Mouse (Mus musculus) brain, embryonic 14.5 days (tissue): ENCODE data around the gene Gm21981. TPM values are rescaled to one million over a fixed set of nuclear protein-coding genes. Genes with fewer than 3 reads are reported as not detected.
"Not testable (repeated sequence)": the region's sequence is repeated elsewhere in the genome, so short reads cannot be mapped to it uniquely, and the experiment has no call there.

Source experiments
- DNase-seq: peaks from one replicate; pipeline ENCODE4 v3.0.0-alpha.2; 2011; ENCODE audit warnings: low read depth
- CTCF ChIP-seq: fragments of 200-500 bp; IDR thresholded peaks from 2 replicates; pipeline ENCODE4 v1.5.1; 2012; ENCODE audit warnings: inconsistent platforms, mild to moderate bottlenecking, moderate library complexity, borderline replicate concordance; ENCODE audit not compliant: insufficient read depth, insufficient read length; ENCODE audit errors: extremely low read depth
- POLR2A ChIP-seq: fragments of 200-500 bp; IDR thresholded peaks from 2 replicates; pipeline ENCODE4 v1.6.1; 2012; ENCODE audit warnings: mild to moderate bottlenecking, inconsistent platforms, borderline replicate concordance; ENCODE audit not compliant: poor library complexity, insufficient read depth, insufficient read length, severe bottlenecking; ENCODE audit errors: extremely low read depth
- polyA plus RNA-seq: library from polyadenylated mRNA; depleted of rRNA; stranded (reverse); fragments of >200 nt; gene quantifications from 2 replicates; pipeline ENCODE4 v1.2.3, GENCODE M21; 2012

Gm21981 gene
- polyA plus RNA-seq, 1 experiment = 5.1 TPM

DNA sequence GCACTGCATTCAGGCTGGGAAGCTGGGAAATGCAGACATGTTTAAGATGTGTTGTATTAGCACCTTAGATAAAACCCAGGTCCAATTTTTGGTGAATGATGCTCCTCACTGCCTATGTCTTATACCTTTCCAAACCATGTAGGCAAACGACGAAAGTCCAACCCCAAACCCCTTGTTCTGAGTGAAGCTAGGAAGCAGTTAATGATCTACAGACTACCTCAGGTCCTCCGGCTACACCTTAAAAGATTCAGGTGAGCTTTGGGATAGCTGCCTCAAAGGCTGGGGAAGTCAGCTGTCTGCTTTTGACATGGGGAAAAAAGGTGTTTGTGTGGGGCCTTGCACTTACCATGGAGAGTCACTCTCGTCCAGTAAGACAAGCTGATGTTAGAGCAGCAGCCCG lies 15.6 kb downstream of the Gm21981 start:
- no peak for DNase-seq
- TF ChIP-seq CTCF (no peak), POLR2A (no peak)

DNA sequence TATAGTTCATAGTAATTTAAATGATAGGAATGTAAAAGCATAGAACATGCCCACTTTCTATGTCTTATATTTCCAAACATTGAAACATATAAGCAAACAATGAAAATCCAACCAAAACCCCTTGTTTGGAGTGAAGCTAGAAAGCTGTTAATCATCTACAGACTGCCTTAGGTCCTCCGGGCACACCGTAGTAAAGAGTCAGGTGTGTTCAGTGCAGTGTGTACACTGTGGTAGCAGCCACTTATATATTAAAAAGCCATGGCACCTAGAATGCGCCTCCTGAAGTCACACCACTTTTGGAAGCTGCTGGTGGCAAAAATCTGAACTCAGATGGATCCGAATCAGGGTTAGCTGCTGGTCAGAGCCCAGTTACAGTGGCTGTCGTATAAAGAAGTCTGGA lies 16.0 kb downstream of the Gm21981 start:
- no peak for DNase-seq
- TF ChIP-seq CTCF = no peak
- TF ChIP-seq POLR2A = no peak

DNA sequence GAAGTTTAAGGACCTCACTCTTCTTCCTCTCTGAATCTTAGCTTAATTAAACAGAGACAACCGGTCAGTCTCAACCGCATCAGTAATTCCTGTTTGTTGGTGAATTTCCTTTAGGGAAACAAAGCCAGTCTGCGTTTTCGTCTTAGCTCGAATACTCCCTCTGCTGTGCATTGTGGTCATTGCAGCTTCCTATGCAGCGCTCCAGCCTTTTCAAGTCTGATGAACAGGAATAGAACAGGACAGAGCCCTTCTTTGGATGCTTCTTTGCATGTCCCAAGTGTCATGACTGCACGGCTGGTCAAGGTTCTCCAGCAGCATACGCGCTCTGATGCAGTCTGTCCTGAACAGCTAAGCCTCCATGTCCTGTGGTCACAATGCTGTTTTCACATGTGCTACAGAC lies 17.7 kb downstream of the Gm21981 start:
- TF ChIP-seq POLR2A (no peak), CTCF (peak; percentile 80)

DNA sequence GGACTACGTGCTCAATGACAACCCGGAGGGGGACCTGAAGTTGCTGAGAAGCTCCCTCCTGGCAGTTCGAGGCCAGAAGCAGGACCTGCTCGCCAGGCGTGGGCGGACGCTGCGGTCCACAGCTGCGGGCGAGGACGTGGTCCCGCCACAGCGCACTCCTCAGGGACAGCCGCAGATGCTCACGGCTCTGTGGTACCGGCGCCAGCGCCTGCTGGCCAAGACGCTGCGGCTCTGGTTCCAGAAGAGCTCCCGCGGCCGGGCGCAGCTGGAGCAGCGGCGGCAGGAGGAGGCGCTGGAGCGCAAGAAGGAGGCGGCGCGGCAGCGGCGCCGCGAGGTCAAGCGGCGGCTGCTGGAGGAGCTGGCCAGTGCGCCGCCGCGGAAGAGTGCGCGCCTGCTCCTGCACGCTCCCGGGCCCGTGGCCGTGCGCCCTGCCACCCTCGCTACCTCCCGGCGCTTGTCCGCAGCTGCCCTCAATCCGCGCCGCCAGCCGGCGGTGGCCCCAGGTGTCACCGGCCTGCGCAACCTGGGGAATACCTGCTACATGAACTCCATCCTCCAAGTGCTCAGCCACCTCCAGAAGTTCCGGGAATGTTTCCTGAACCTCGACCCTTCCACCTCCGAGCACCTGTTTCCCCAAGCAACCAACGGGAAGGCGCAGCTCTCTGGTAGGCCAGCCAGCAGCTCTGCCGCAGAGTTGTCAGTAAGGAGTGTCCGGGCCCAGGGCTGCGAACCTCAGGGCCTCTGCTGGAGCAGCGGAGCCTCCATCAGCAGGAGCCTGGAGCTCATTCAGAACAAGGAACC lies 21.7 kb downstream of the Gm21981 start:
- TF ChIP-seq CTCF = no peak
- TF ChIP-seq POLR2A = no peak
- DNase-seq = peak; percentile 70

More for the DNA sequence above, 17.7 kb downstream of the Gm21981 start:
- DNase-seq = peak; percentile 88

DNA sequence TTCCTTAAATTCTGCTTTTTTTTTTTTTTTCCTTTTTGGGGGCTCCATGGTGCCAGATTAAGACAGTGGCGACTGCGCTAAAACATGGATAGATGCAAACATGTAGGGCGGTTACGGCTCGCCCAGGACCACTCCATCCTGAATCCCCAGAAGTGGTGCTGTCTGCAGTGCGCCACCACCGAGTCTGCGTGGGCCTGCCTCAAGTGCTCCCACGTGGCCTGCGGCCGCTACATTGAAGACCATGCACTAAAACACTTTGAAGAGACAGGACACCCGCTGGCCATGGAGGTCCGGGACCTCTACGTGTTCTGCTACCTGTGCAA lies 22.3 kb downstream of the Gm21981 start:
- DNase-seq = no peak
- TF ChIP-seq CTCF = no peak
- no peak for TF ChIP-seq POLR2A

DNA sequence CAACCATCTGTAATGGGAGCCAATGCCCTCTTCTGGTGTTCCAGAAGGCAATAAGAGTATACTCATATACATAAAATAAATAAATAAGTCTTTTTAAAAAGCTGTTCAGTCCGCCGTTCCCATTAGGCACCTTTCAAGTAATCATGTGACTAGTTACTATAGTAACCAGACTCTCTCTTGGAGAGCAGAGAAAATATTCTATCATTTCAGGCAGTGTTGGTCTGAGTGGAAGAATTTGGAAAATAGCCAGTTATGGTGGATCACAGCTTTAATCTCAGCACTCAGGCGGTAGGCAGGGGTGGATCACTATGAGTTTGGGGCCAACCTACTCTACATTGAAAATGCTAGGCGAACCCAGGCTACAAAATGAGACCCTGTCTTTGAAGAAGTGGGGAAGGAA lies 25.1 kb downstream of the Gm21981 start:
- no peak for TF ChIP-seq POLR2A
- TF ChIP-seq CTCF = no peak
- peak; percentile 62 for DNase-seq

DNA sequence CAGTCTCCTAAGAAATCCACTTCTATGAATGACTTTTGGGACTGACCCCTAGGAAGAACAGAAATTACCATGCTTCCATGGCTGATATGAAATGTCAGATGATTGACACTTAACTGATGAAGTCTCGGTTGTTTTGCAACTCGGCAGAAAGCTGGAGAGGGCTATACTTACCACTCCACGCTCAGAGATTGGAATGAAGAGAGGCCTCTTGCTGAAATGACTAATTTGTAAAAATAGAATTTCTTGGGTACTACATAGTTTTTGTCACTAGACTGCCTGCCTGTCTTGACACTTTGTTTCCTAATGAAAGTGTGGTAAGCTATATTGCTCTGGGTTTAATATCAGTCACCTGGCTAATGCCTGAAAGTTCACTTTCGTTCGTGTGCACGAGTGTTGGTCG lies 29.8 kb downstream of the Gm21981 start:
- DNase-seq = no peak
- TF ChIP-seq CTCF = no peak
- no peak for TF ChIP-seq POLR2A

DNA sequence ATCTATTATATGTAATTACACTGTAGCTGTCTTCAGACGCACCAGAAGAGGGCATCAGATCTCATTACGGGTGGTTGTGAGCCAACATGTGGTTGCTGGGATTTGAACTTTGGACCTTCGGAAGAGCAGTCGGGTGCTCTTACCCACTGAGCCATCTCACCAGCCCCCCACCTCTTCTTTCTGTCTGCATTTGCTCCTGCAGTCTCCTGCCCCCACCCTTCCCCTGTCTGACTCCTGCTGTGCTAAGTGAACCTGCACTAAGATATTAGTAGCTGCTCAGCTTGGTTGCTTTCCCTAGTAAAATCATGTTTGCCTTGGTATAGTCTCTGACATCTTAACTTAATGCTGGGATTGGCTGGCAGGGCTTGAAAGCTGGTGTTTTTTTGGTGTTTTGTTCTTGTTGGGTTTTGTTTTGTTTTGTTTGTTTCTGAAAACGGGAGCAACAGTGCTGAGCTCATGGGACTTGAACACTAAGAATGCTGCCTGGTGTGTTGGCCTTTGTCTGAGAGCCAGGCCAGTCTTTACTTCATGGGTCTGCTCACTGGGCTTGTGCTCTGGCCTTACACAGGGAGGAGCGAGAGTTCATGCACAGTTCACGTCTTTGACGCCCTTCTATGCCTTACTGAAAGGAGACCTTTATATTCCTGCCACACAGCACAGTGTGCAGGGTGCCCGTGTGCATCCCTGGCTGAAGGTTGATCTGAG lies 31.1 kb downstream of the Gm21981 start:
- TF ChIP-seq CTCF (no peak), POLR2A (no peak)
- peak; percentile 59 for DNase-seq

DNA sequence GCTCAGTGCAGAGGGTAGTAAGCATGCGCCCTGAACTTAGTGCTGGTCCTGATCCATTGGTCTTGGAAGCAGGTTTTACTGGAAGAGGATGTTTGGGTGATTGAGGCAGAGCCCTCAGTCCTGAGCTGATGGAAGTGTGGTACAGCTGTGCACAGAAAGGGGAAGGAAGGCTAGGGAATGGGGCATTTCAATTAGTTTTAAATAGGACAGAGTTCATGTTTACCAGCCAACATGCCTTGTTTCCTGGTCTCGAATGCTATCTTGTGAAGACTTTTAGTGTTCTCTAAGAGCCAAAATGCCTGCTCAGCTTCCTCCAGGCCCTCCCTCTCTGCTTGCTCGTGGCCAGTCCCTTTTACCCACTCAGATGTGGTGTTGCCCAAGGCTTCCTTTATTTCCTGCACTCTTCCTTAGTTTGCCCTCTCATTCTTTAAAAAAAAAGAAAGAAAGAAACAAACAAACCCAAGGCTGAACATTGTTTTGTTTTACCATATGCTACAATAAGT lies 35.5 kb downstream of the Gm21981 start:
- TF ChIP-seq POLR2A (no peak), CTCF (no peak)
- no peak for DNase-seq

DNA sequence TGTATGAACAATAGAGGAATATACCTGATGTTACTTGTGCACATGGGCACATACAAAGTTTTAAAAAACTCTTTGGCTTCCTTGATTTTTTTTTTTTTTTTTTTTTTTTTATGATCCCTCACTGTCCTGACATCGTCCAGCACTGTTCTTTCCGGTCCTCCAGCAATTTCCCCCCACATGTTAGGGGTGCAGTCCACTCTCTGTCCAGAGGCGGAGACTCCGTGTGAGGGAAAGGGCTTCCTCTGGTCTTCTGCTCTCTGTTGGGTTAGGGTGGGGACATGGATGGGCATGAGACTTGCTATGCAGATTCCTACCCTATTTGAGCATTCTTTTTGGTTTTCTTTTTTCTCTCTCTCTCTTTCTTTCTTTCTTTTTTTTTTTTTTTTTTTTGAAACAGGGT lies 36.4 kb downstream of the Gm21981 start:
- TF ChIP-seq CTCF = no peak
- no peak for TF ChIP-seq POLR2A
- no peak for DNase-seq

DNA sequence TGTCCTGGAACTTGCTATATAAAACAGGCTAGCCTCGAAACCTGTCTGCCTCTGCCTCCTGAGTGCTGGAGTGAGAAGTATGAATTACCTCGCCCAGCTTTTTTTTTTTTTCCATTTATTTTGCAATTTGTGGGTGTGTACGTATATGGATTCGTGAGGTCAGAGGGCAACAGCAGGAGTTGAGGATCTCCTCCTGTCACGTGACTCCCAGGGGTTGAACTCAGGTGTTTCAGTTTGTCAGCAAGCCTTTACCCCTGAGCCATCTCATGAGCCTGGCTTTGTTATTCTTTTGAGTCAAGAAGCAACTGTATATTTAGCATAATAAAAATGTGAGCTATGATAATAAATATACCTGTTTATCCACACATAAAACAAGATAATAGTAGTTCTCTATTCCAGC lies 38.6 kb downstream of the Gm21981 start:
- TF ChIP-seq POLR2A (no peak), CTCF (no peak)
- no peak for DNase-seq

DNA sequence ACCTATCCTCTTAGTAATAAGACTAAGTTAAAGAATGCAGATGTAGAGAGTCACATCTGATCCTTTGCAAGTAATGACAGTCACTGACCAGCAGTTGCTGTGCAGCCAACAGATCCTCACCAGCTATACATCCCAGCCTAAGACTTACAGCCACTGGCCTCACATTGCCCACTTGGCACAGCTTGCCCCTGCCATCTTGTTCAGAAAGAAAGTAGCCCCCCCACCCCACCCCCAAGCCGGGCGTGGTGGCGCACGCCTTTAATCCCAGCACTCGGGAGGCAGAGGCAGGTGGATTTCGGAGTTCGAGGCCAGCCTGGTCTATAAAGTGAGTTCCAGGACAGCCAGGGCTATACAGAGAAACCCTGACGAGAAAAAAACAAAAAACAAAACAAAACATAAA lies 39.9 kb downstream of the Gm21981 start:
- not testable (repeated sequence) for DNase-seq
